Mouse (Mus musculus): ENCODE results near the gene Ankrd44.

GRCm38 (mm10) chr1:54799421-54799820 lies 126.8 kb downstream of the Ankrd44 start:
- TF ChIP-seq CTCF (IDR thresholded peaks at IDR 0.05; ENCODE audit: borderline replicate concordance, insufficient read depth, low read depth, low read length): no peak
- no peak for TF ChIP-seq POLR2A (IDR thresholded peaks at IDR 0.05; ENCODE audit: borderline replicate concordance, insufficient read depth, low read length)
